Mouse (Mus musculus): ENCODE measurements around the gene Arl8b. TPM values are rescaled to one million over a fixed set of nuclear protein-coding genes. Genes with fewer than 3 reads are reported as not detected.

Gene Arl8b
- polyA plus RNA-seq, 1 experiment from 2014 or later, result 112 TPM

Other genes starting within 250 kb of the Arl8b start
- gene Bhlhe40, start 122.5 kb upstream of the Arl8b start, polyA plus RNA-seq (2015; fragmentation: Nextera tagmentation; extraction: Ambion mirVana), result 6.6 and 7.8 TPM in 2 replicates
- gene Edem1, start 45.5 kb downstream of the Arl8b start, polyA plus RNA-seq (2015; fragmentation: Nextera tagmentation; extraction: Ambion mirVana), result 4.1 and 4.9 TPM in 2 replicates